12 mouse cellular contexts compared by ENCODE assay signal in genomic region chr15:5138021-5138856, GRCm38 (mm10). TPM values are rescaled to one million over a fixed set of nuclear protein-coding genes. Genes with fewer than 3 reads are reported as not detected.
DNase-seq lines count a peak whose midpoint lies in the region; ATAC-seq and TF ChIP-seq lines count a peak whose summit lies in the region.
"Had no signal": no experiment of that assay in that cellular context is flagged by ENCODE, and none has a peak within 500 bp of the region (broad histone marks: within the 10 kb centered on the region; RNA-seq: fewer than 3 reads in every experiment).

No protein-coding gene starts in this region.

- 68% methylated on average over 9 of the region's 9 CpGs for WGBS in hindbrain, embryonic 13.5 days
- WGBS in hindbrain, embryonic 12.5 days = 77% methylated on average over 9 of the region's 9 CpGs
- 76% methylated on average over 9 of the region's 9 CpGs for WGBS in spleen, adult 2 months
- WGBS in hindbrain, postnatal 0 days = 63% methylated on average over 9 of the region's 9 CpGs

- intact Hi-C loops in gastrocnemius, postnatal 14 days (cut with DNase I; ENCODE audit: low total_unique reads) = no loop called here

- TF ChIP-seq CTCF in spleen, adult 2 months (IDR thresholded peaks at IDR 0.05; ENCODE audit: extremely low read depth, insufficient read depth, insufficient read length, insufficient replicate concordance) = no peak
- TF ChIP-seq CTCF in hindbrain, postnatal 0 days (IDR thresholded peaks at IDR 0.05; ENCODE audit: low read depth) = no peak

- no peak for TF ChIP-seq POLR2A in spleen, adult 2 months (IDR thresholded peaks at IDR 0.05; ENCODE audit: low read depth, low read length)

- no peaks in the 10 kb centered on the region for H3K27me3 ChIP-seq in hindbrain, embryonic 13.5 days
- H3K27me3 ChIP-seq in hindbrain, embryonic 12.5 days = no peaks in the 10 kb centered on the region
- H3K27me3 ChIP-seq in spleen, adult 2 months (ENCODE audit: control insufficient read depth, insufficient read depth, low read length) = no peaks in the 10 kb centered on the region
- H3K27me3 ChIP-seq in hindbrain, postnatal 0 days (ENCODE audit: insufficient read depth, low read length) = no peaks in the 10 kb centered on the region
- H3K27me3 ChIP-seq: heart, embryonic 13.5 days; limb, embryonic 15.5 days had no signal

- no peak overlapping the region for H3K4me2 ChIP-seq in hindbrain, embryonic 13.5 days
- no peak overlapping the region for H3K4me2 ChIP-seq in hindbrain, embryonic 12.5 days (replicated peaks)
- no peak overlapping the region for H3K4me2 ChIP-seq in hindbrain, postnatal 0 days (ENCODE audit: low read depth, low read length)
- H3K4me2 ChIP-seq: heart, embryonic 13.5 days; limb, embryonic 15.5 days had no signal

- no peak for DNase-seq in spleen, adult 2 months (ENCODE audit: low read depth in 1 of 2, low spot score in 2 of 2)
- DNase-seq in spleen, adult 18-20 months = no peak
- peak; percentile 40 for DNase-seq in hindbrain, postnatal 0 days (ENCODE audit: low spot score)
- no peak for DNase-seq in urinary bladder, postnatal 25 days (ENCODE audit: low spot score)
- no peak for DNase-seq in gastrocnemius, postnatal 14 days
- DNase-seq in adrenal gland, postnatal 25 days = no peak
- DNase-seq: layer of hippocampus, postnatal 36 days; thymus, postnatal 4 days had no signal

- H3K36me3 ChIP-seq in hindbrain, embryonic 13.5 days = no peaks in the 10 kb centered on the region
- H3K36me3 ChIP-seq in hindbrain, embryonic 12.5 days = no peaks in the 10 kb centered on the region
- no peaks in the 10 kb centered on the region for H3K36me3 ChIP-seq in spleen, adult 2 months (ENCODE audit: control insufficient read depth, insufficient read depth, low read length)
- H3K36me3 ChIP-seq in hindbrain, postnatal 0 days (ENCODE audit: insufficient read depth, low read length) = no peaks in the 10 kb centered on the region
- H3K36me3 ChIP-seq: heart, embryonic 13.5 days; limb, embryonic 15.5 days had no signal

- H3K9me3 ChIP-seq in hindbrain, embryonic 13.5 days = no peaks in the 10 kb centered on the region
- no peaks in the 10 kb centered on the region for H3K9me3 ChIP-seq in hindbrain, embryonic 12.5 days (replicated peaks)
- H3K9me3 ChIP-seq in hindbrain, postnatal 0 days (ENCODE audit: low read length) = no peaks in the 10 kb centered on the region
- H3K9me3 ChIP-seq: heart, embryonic 13.5 days; limb, embryonic 15.5 days had no signal

- H3K27ac ChIP-seq in hindbrain, embryonic 13.5 days = no peak overlapping the region
- no peak overlapping the region for H3K27ac ChIP-seq in hindbrain, embryonic 12.5 days
- H3K27ac ChIP-seq in spleen, adult 2 months (ENCODE audit: insufficient read depth, low read length) = peak overlapping the region; percentile 22
- no peak overlapping the region for H3K27ac ChIP-seq in hindbrain, postnatal 0 days
- H3K27ac ChIP-seq: heart, embryonic 13.5 days; limb, embryonic 15.5 days had no signal

- no peak overlapping the region for H3K4me3 ChIP-seq in hindbrain, embryonic 13.5 days
- no peak overlapping the region for H3K4me3 ChIP-seq in hindbrain, embryonic 12.5 days
- no peak overlapping the region for H3K4me3 ChIP-seq in spleen, adult 2 months (ENCODE audit: extremely low read depth, insufficient read depth, insufficient read length)
- no peak overlapping the region for H3K4me3 ChIP-seq in hindbrain, postnatal 0 days (ENCODE audit: low read length)
- H3K4me3 ChIP-seq: heart, embryonic 13.5 days; limb, embryonic 15.5 days had no signal

- H3K9ac ChIP-seq in hindbrain, embryonic 13.5 days = no peak overlapping the region
- H3K9ac ChIP-seq in hindbrain, embryonic 12.5 days = no peak overlapping the region
- H3K9ac ChIP-seq in hindbrain, postnatal 0 days (replicated peaks; ENCODE audit: low read length) = no peak overlapping the region
- H3K9ac ChIP-seq: heart, embryonic 13.5 days; limb, embryonic 15.5 days had no signal

- ATAC-seq in hindbrain, embryonic 13.5 days (ENCODE audit: low FRiP score) = peak; percentile 79
- ATAC-seq in hindbrain, embryonic 12.5 days (ENCODE audit: low FRiP score) = no peak
- ATAC-seq in hindbrain, postnatal 0 days = peak; percentile 44; the same call in 1 of the 2 replicates

- no peaks in the 10 kb centered on the region for H3K4me1 ChIP-seq in hindbrain, embryonic 13.5 days (replicated peaks)
- no peaks in the 10 kb centered on the region for H3K4me1 ChIP-seq in hindbrain, embryonic 12.5 days
- H3K4me1 ChIP-seq in spleen, adult 2 months (ENCODE audit: control insufficient read depth, insufficient read depth, insufficient read length) = no peaks in the 10 kb centered on the region
- H3K4me1 ChIP-seq in hindbrain, postnatal 0 days (ENCODE audit: insufficient read depth, low read length) = no peaks in the 10 kb centered on the region; the same call in 1 of the 2 replicates
- H3K4me1 ChIP-seq: limb, embryonic 15.5 days had no signal

RNA-seq across cellular contexts. Expression of gene Prkaa1, which starts 5.4 kb away (rescaled TPM):
- polyA plus RNA-seq in hindbrain, embryonic 13.5 days (2015; fragmentation: Nextera tagmentation; extraction: Ambion mirVana) = 14.3 and 15.6 TPM in 2 replicates
- polyA plus RNA-seq in hindbrain, embryonic 12.5 days (2016; fragmentation: Nextera tagmentation; extraction: Ambion mirVana) = 17.0 and 18.1 TPM in 2 replicates
- polyA plus RNA-seq in spleen, adult 2 months (2012; rRNA removed) = 2.6 and 3.0 TPM in 2 replicates
- 12.0 and 14.3 TPM in 2 replicates for total RNA-seq in hindbrain, postnatal 0 days (2014; rRNA removed)
- polyA plus RNA-seq in hindbrain, postnatal 0 days (2015; fragmentation: Nextera tagmentation; extraction: Ambion mirVana) = 9.4 and 9.8 TPM in 2 replicates
- 10 to 100 TPM; 13.5 to 13.8 TPM for total RNA-seq in gastrocnemius, postnatal 14 days (2021)
- 35.7 and 42.2 TPM in 2 replicates for total RNA-seq in adrenal gland, postnatal 25 days (2021)

RNA-seq across cellular contexts. Expression of gene Rpl37, which starts 21.8 kb away (rescaled TPM):
- 426 and 444 TPM in 2 replicates for polyA plus RNA-seq in hindbrain, embryonic 13.5 days (2015; fragmentation: Nextera tagmentation; extraction: Ambion mirVana)
- polyA plus RNA-seq in hindbrain, embryonic 12.5 days (2016; fragmentation: Nextera tagmentation; extraction: Ambion mirVana) = 384 and 473 TPM in 2 replicates
- 670 and 900 TPM in 2 replicates for polyA plus RNA-seq in spleen, adult 2 months (2012; rRNA removed)
- 147 and 148 TPM in 2 replicates for total RNA-seq in hindbrain, postnatal 0 days (2014; rRNA removed)
- polyA plus RNA-seq in hindbrain, postnatal 0 days (2015; fragmentation: Nextera tagmentation; extraction: Ambion mirVana) = 414 and 415 TPM in 2 replicates
- total RNA-seq in gastrocnemius, postnatal 14 days (2021) = 100 to 1,000 TPM; 256 to 280 TPM
- total RNA-seq in adrenal gland, postnatal 25 days (2021) = 360 and 420 TPM in 2 replicates

RNA-seq across cellular contexts. Expression of gene Card6, which starts 29.9 kb away (rescaled TPM):
- 0.93 and 1.0 TPM in 2 replicates for polyA plus RNA-seq in hindbrain, embryonic 13.5 days (2015; fragmentation: Nextera tagmentation; extraction: Ambion mirVana)
- polyA plus RNA-seq in hindbrain, embryonic 12.5 days (2016; fragmentation: Nextera tagmentation; extraction: Ambion mirVana) = 1.2 and 2.2 TPM in 2 replicates
- 9.2 and 9.6 TPM in 2 replicates for polyA plus RNA-seq in spleen, adult 2 months (2012; rRNA removed)
- 0.16 and 0.29 TPM in 2 replicates for total RNA-seq in hindbrain, postnatal 0 days (2014; rRNA removed)
- polyA plus RNA-seq in hindbrain, postnatal 0 days (2015; fragmentation: Nextera tagmentation; extraction: Ambion mirVana) = 0.23 and 0.54 TPM in 2 replicates
- total RNA-seq in gastrocnemius, postnatal 14 days (2021) = 1 to 10 TPM; 1.4 to 1.8 TPM
- total RNA-seq in adrenal gland, postnatal 25 days (2021) = 7.9 and 11.4 TPM in 2 replicates

RNA-seq across cellular contexts. Expression of gene Ttc33, which starts 47.1 kb away (rescaled TPM):
- 55.7 and 59.8 TPM in 2 replicates for polyA plus RNA-seq in hindbrain, embryonic 13.5 days (2015; fragmentation: Nextera tagmentation; extraction: Ambion mirVana)
- 45.8 and 48.0 TPM in 2 replicates for polyA plus RNA-seq in hindbrain, embryonic 12.5 days (2016; fragmentation: Nextera tagmentation; extraction: Ambion mirVana)
- 2.4 and 3.0 TPM in 2 replicates for polyA plus RNA-seq in spleen, adult 2 months (2012; rRNA removed)
- 21.3 TPM in 2 replicates for total RNA-seq in hindbrain, postnatal 0 days (2014; rRNA removed)
- polyA plus RNA-seq in hindbrain, postnatal 0 days (2015; fragmentation: Nextera tagmentation; extraction: Ambion mirVana) = 39.3 and 44.9 TPM in 2 replicates
- total RNA-seq in gastrocnemius, postnatal 14 days (2021) = 10 to 100 TPM; 32.6 to 37.3 TPM
- total RNA-seq in adrenal gland, postnatal 25 days (2021) = 48.9 and 79.8 TPM in 2 replicates
